Mouse (Mus musculus) limb, embryonic 11.5 days (tissue): ENCODE results near the gene Draxin. TPM values are rescaled to one million over a fixed set of nuclear protein-coding genes. Genes with fewer than 3 reads are reported as not detected.
"Not testable (repeated sequence)": the region's sequence is repeated elsewhere in the genome, so short reads cannot be mapped to it uniquely, and the experiment has no call there.

Experiments used
- ATAC-seq: fragments of 200-750 bp; cut with Nextera tagmentation; 2 replicates; pipeline ENCODE4 v1.8.0; 2017; ENCODE audit warnings: low read depth; ENCODE audit not compliant: insufficient number of reproducible peaks, low FRiP score, low TSS enrichment
- DNase-seq: peaks from one replicate; pipeline ENCODE4 v3.0.0-alpha.2; 2015; ENCODE audit warnings: low spot score
- H3K27ac ChIP-seq: fragments of 300-500 bp; sonication (generic); replicated peaks from 2 replicates; pipeline ENCODE4 v1.5.1; 2014; ENCODE audit warnings: low read depth, mild to moderate bottlenecking, low read length
- H3K27me3 ChIP-seq: fragments of 300-500 bp; sonication (generic); 2 replicates; pipeline ENCODE4 v1.6.1; 2014; ENCODE audit warnings: mild to moderate bottlenecking, low read length, mixed read lengths; ENCODE audit not compliant: control insufficient read depth, insufficient read depth
- H3K36me3 ChIP-seq: fragments of 300-500 bp; sonication (generic); 2 replicates; pipeline ENCODE4 v1.6.1; 2014; ENCODE audit warnings: mild to moderate bottlenecking, low read length, moderate library complexity, mixed read lengths; ENCODE audit not compliant: control insufficient read depth, insufficient read depth
- H3K4me1 ChIP-seq: fragments of 300-500 bp; sonication (generic); 2 replicates; pipeline ENCODE4 v1.6.1; 2014; ENCODE audit warnings: low read length, mixed read lengths; ENCODE audit not compliant: control insufficient read depth, insufficient read depth
- H3K4me2 ChIP-seq: fragments of 300-500 bp; sonication (generic); 2 replicates; pipeline ENCODE4 v1.6.1; 2014; ENCODE audit warnings: low read depth, mild to moderate bottlenecking, moderate library complexity; ENCODE audit not compliant: severe bottlenecking
- H3K4me3 ChIP-seq: fragments of 300-500 bp; sonication (generic); 2 replicates; pipeline ENCODE4 v1.5.1; 2014; ENCODE audit warnings: low read depth, low read length
- H3K9ac ChIP-seq: fragments of 300-500 bp; sonication (generic); 2 replicates; pipeline ENCODE4 v1.6.1; 2014; ENCODE audit warnings: mild to moderate bottlenecking, low read length
- H3K9me3 ChIP-seq: fragments of 300-500 bp; sonication (generic); 2 replicates; pipeline ENCODE4 v1.6.1; 2016; ENCODE audit warnings: low read length; ENCODE audit not compliant: control insufficient read depth
- WGBS: fragments of 180-500 bp; shearing (Covaris S2); extraction: QIAGEN DNeasy Blood & Tissue Kit; methylation state at CpG from one replicate; pipeline ENCODE4 v1.1.7; 2014; 5-methylcytosine and 5-hydroxymethylcytosine counted together
- microRNA-seq: library from miRNA; unstranded; fragments of <30 nt; microRNA quantifications from one replicate; pipeline ENCODE4, GENCODE M21; 2016
- polyA plus RNA-seq: library from polyadenylated mRNA; unstranded; fragments of >200 nt; fragmentation: Nextera tagmentation; extraction: Ambion mirVana; gene quantifications from 2 replicates; pipeline ENCODE4 v1.2.1, GENCODE M21; 2014

The Draxin gene
- polyA plus RNA-seq, 1 experiment from 2014 or later = 2.5 TPM

DNA sequence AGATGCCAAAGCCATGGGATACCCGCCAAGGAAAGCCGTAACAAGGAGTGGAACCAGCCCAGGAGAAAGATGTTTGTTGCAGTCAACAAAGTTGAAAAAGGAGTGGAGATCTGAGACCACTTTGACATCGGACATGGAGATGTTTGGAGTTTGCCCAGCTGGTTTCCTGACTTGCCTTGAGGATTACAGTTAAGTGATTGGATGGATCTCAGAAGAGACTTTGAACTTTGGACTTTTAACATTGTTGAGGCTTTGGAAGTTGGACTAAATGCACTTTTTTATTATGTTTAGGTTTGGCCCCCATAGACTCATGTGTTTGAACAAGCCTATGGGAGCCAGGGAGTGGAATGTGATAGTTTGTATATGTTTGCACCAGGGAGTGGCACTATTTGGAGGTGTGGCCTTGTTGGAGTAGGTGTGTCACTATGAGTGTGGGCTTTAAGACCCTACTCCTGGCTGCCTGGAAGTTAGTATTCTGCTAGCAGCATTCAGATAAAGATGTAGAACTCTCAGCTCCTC lies 80.0 kb downstream of the Draxin start:
- not testable (repeated sequence) for H3K9me3 ChIP-seq, H3K4me1 ChIP-seq, H3K27ac ChIP-seq, H3K27me3 ChIP-seq, H3K9ac ChIP-seq, DNase-seq, ATAC-seq, H3K4me2 ChIP-seq, H3K4me3 ChIP-seq
- 96% methylated on average over 3 of the region's 3 CpGs for WGBS
- peaks cover 16% of the 10 kb centered on the region for H3K36me3 ChIP-seq

Small RNA genes lying within 50 kb of the gene (microRNA-seq; reads per million reads assigned to microRNA genes)
- gene Mir7022 = not detected

Other genes starting within 250 kb of the Draxin start
- 20.7 and 23.7 TPM in 2 replicates for gene Mfn2, start 226.0 kb downstream of the Draxin start, polyA plus RNA-seq
- gene Plod1, start 193.9 kb downstream of the Draxin start, polyA plus RNA-seq = 39.0 and 40.9 TPM in 2 replicates
- 17.4 and 19.7 TPM in 2 replicates for gene 2510039O18Rik, start 189.8 kb downstream of the Draxin start, polyA plus RNA-seq
- not detected in 2 replicates for gene Nppb, start 144.9 kb downstream of the Draxin start, polyA plus RNA-seq
- gene Nppa, start 130.0 kb downstream of the Draxin start, polyA plus RNA-seq = 0.31 and 2.0 TPM in 2 replicates
- gene Clcn6, start 91.9 kb downstream of the Draxin start, polyA plus RNA-seq = 6.1 and 7.5 TPM in 2 replicates
- gene Mthfr, start 91.6 kb downstream of the Draxin start, polyA plus RNA-seq = 18.7 and 19.7 TPM in 2 replicates
- gene Agtrap, start 42.7 kb downstream of the Draxin start, polyA plus RNA-seq = 9.2 and 10.5 TPM in 2 replicates
- gene Mad2l2, start 314 bp downstream of the Draxin start, polyA plus RNA-seq = 91.8 and 104 TPM in 2 replicates
- 11.0 and 11.5 TPM in 2 replicates for gene Fbxo6, start 21.4 kb upstream of the Draxin start, polyA plus RNA-seq
- gene Fbxo44, start 29.8 kb upstream of the Draxin start, polyA plus RNA-seq = 10.4 and 12.2 TPM in 2 replicates
- gene Fbxo2, start 29.9 kb upstream of the Draxin start, polyA plus RNA-seq = 0.58 and 1.0 TPM in 2 replicates
- 0.40 TPM in 2 replicates for gene Disp3, start 157.3 kb upstream of the Draxin start, polyA plus RNA-seq